Mouse (Mus musculus) erythroblast, adult 5-6 weeks (primary cell): ENCODE data around the gene Cacna1d. TPM values are rescaled to one million over a fixed set of nuclear protein-coding genes. Genes with fewer than 3 reads are reported as not detected.

Source experiments
- ATAC-seq: replicated peaks from 2 replicates; pipeline ENCODE4 v1.8.0; 2016; ENCODE audit warnings: moderate number of reproducible peaks, mild to moderate bottlenecking, moderate TSS enrichment, inconsistent platforms; ENCODE audit not compliant: poor library complexity, low FRiP score, severe bottlenecking
- total RNA-seq, 2 experiments: library from RNA; stranded (forward) in 1 of 2; stranded (reverse) in 1 of 2; fragments of 150-400 nt in 1 of 2; fragments of 200-764, 138-1000 nt in 1 of 2; gene quantifications; 2 replicates each; pipeline versions ENCODE4 v1.2.3 to v1.2.4; 2015 to 2017; ENCODE audit warnings: low replicate concordance in 2 of 2

Gene Cacna1d
- total RNA-seq, 2 experiments from 2014 or later = 0.17 TPM; not detected in 1

DNA sequence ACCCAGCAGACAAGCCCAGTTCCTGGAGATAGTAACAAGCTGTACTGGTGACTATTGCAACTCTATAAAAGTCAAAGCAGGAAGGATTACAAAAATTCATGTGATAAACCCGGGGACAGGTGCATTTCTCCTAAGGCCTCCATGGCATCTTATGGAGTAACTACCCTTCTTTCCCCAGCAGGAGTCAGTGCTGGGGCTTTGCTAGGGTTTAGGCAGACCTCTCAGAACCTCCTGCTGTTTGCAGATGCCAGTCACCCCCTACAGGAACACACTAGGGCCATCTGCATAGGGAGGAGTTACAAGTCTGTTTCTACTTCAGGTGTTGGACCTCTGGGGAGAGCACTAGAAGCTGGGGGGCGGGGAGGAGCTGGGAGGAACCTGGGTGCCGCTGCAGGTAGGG is 357.6 kb downstream of the Cacna1d start:
- no peak for ATAC-seq

DNA sequence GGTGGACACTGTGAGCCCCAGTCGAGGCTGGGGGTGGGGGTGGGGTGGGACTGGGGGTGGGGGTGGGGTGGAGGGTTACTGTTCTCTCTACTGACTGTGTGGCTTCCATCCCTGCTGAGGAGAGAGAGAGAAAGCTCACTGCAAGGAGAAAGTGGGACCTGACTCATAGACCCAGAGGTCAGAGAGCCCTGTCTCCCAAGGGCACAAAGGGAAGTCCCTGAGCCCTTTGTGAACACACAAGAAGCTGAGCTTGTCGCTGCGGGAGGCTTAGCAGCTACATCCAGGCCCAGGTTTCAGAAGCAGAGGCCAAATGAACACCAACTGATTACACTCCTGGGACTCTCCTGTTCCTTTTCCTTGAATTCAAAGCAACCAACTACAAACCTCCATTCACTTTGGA is 360.0 kb downstream of the Cacna1d start:
- ATAC-seq = no peak

DNA sequence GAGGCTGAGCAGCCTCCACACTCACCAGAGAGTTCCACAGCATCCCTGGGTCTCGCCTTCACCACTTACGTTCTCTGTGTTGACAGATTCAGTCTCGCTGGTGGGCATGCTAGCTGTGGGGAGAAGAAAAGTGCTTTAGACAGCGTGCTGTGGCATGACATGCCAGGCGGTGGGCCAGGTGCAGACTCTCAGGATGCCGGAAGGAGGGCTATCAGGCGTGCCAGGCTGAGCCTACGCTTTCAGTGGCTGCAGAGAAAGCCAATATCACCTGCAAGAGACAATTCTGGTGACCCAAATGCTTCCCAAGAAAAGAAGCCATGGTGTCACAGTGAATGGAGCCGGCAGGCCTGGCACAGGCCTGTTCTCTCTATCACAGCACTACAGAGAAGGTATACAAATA is 361.2 kb downstream of the Cacna1d start:
- no peak for ATAC-seq

DNA sequence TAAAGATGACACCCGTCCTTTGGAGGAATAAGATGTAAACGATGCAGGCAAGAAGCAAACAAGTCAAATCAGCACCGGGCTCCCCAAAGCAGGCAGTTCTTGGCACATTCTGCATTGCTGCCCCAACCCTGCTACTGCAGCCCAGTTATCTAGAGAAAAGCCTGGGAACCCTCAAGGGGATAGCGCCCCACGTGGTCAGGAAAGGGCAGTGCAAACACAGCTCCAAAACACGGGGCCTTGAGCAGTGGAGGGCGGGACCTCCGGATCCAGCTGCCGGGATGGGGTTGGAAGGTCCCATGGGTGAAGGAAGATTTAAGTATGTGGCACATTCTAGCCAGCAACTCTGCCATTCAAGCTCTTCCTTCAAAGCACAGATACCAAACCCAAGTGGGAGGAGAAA is 361.9 kb downstream of the Cacna1d start:
- no peak for ATAC-seq

DNA sequence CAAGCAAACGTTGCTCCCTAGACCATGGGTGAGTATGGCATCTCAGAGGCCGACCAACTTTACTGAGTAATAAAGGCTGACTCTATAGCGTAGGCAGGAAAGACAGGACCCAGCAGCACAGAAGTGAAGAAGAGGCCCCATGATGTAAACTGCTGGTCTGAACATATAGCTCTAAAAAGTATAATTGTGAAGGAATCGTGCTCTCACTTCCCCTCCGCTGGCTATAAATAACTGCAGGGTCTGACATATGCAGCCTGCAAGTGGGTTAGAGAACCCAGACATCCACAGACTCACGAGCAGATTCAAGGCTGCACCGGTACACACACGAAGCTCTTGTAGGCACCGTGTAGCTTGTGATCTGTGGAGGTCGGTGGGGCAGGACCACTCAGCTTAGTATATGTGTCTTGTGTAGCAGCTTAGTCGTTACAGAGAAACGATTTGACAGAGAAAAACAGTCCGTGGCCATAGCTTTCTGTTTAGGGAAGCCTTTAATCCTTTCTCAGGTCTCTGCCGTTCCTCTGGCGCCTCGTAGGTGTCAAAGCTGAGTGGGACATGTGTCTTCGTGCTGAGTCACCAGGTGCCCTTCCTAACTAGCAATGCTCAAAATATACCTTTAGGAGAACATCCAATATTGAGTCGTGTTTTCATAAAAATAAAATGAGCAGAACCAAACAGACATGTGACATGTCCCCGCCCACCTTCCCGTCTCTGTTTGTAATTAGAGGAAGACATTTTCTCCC is 366.1 kb downstream of the Cacna1d start:
- no peak for ATAC-seq

DNA sequence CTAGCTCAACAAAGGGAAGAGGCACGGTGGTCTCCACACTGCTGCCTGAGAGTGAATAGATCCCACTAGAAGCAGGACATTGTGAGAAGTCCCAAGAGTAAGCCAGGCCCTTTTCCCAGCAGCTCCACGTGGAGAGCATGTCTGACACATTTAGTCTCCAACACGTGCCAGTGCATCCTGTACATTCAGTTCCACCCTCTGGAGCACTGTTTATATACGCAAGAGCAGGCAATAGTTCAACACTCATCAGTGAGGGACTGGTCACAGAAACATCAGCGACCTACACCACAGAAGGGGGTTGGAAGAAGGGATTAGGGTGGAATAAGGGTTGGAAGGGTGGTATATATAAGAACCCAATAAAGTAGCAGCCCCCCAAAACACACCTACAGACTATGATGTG is 371.2 kb downstream of the Cacna1d start:
- no peak for ATAC-seq

DNA sequence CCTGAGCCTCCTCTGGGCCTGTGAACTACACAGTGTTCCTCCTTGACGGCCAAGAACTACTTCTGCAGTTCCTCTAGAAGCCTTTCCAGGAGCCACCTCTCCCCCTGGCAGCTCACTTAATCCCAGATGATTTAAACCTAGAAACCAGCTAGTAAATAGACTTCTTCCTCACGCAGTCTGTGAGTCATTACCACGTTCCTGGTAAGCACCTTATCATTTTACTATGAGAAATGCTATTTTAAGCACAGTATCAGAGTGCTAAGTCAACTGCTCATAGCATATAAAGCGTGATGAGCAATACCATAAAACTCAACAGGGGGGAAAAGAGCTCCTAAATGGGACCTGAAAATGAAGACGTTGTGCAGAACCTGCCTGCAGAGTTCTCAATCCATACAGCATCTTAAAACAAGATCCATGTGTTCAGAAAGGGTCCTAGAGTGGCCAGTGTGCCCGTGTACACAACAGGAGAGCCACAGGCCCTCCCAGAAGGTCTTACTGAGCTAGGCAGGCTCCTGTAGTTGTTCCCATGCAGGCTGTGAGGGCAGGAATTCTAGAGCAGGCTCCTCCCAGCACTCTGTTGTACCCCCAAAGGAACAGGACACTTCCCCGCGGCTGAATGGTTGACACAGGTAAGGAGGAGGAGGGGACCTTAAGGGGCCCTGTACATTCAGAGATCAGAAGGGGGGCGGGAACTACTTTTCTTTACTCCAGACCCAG is 377.7 kb downstream of the Cacna1d start:
- no peak for ATAC-seq

DNA sequence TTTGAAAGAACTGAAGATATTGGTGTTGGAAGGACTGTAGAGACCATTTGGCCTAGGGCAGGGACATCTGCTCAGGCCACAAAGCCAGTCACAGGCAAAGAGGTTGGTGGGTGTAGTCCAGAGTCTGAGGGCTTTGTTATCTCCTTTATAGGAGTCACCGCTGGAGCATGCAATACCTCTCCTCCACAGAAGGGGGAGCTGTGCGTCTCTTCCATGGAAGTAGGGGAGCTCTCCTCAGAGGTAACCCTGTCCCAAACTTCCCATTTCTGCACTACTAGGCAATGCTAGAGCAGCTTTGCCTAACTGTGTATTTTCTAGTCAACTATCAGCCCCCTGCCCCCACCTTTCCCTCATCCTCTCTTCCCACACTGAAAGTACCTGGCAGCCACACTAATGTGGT is 382.2 kb downstream of the Cacna1d start:
- ATAC-seq = no peak; the same call in 1 of the 2 replicates

DNA sequence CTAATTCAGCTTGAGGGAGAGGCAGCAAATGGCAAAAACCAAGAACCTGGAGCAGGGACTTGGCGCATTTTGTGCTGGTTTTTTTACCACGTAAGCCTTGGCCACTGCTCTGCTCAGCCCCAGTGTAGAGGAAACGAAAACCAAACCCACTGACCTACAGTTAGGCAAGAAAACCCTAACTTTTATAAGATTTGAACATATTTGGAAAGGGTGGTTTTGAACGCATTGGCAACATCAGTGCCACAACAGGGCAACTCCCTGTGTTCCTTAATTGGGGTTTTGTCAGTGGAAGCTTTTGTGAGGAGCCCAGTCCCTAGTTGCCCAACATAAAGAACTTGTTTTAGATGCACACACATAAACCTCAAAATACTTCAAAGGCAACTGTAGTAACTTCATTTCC is 384.7 kb downstream of the Cacna1d start:
- ATAC-seq = no peak

DNA sequence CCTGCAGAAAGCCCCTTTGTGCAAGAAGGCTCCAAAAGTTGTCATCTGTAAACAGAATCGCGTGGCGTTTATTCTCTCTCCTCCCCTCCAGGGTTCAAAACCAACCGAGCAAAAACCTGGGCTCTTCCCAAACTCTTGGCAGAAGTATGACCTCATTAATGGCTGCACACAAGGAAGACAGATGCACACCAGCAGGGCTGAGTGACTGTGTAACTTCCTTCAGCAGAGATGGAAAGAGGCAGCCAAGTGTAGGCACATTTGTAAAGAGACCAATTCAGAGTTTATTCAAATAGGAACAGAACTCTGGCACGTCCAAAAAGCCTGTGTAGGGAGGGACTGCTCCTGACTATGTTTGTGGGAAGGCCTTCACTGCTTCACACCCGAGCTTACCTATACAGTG is 385.7 kb downstream of the Cacna1d start:
- ATAC-seq = no peak

DNA sequence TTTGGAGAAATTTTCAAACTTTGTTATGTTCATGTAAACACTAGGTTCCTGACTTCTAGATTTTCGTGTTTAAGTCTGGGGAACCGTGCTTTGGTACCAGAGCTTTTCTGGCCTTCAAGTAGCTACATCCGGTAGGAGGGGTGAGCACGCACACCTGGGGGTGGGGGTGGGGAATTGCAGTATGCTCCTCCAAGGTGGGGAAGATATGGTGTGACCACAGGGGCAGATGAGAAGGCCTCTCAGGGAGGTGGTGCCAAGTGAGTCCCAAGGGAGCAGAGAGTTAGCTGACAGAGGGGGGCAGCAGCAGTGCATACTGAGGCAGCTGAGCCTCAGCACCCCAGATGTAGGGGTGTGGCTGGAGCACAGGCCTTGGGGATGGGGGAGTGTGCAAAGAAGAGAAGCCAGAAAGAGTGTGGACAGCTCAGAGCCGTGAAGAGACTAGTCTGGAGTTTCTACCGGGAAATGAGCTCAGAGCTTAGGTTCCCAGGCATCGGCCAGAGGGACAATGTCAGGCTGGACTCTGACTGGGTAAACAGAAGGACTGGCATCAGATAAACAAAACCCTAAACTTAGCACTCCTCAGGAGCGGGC is 387.2 kb downstream of the Cacna1d start:
- no peak for ATAC-seq

DNA sequence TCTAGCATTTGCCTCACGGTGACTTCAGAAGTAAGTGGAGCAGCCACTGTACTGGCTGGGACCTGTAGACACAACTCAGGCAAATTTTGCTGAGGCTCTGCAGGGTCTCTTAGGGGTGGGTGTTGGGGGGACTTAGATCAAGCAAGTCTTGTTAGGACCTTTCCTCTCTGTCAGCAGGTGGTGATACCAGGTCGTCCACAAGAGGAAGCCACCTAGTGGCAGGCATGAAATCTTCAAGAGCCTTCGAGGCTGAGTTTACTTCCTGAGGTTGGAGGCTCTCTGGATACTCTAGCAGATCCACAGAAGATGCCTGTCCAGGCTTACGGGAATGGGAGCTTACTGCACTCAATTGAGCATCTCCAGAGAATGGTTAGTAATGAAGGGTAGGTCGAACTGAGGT is 394.0 kb downstream of the Cacna1d start:
- ATAC-seq = no peak

DNA sequence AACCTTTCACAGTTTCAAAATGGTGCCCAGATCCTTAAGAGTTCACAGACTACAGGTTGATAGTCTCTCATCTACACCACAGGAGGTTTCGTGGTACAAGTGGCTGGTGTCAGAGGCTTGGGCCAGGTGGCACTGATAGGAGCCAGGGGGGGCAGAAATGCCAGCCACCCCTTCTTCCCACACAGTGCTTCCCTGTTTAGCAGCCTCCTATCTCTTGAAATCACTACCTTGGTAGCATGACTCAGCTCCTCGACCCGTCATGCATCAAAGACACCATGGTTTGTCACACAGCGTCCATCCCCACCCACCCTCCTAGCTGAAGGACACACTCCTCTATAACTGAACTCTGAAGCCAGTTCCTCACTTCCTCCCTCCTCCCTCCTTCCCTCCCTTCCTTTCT is 398.8 kb downstream of the Cacna1d start:
- ATAC-seq = no peak

DNA sequence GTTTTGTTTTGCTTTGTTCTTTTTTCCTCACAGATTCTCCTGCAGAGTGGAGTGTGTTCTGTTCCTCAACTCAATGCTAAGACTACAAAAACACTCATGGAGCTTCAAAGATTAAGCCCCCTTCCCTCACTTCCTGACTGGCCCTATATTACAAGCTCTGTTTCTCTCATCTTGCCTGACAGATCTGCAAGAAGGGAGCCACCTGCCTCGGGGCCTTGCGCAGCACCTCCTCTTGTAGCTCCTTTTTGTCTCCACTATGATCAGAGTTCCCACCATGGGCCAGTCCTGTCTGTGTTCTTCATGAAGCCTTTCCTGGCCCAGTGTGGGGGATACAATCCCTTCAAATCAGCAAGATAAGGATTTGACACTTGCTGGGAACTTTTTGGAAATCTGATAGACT is 399.2 kb downstream of the Cacna1d start:
- ATAC-seq = no peak

DNA sequence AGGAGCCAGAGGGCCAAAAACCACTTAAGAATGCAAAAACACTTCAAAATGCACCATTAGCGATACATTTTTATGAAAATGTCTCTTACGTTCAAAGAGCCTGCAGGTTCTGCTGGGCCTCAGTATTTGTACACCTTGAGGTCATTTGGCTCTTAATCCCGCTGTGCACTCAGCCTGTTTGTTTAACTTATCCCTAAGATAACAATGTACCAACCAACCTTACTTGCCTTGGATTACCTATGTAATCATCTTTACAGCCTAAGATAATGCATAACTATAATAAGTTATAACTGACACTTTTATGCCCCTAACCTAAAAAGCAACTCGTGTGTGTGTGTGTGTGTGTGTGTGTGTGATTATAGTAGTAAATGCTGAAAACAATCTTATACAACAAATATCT is 411.5 kb downstream of the Cacna1d start:
- ATAC-seq = no peak

DNA sequence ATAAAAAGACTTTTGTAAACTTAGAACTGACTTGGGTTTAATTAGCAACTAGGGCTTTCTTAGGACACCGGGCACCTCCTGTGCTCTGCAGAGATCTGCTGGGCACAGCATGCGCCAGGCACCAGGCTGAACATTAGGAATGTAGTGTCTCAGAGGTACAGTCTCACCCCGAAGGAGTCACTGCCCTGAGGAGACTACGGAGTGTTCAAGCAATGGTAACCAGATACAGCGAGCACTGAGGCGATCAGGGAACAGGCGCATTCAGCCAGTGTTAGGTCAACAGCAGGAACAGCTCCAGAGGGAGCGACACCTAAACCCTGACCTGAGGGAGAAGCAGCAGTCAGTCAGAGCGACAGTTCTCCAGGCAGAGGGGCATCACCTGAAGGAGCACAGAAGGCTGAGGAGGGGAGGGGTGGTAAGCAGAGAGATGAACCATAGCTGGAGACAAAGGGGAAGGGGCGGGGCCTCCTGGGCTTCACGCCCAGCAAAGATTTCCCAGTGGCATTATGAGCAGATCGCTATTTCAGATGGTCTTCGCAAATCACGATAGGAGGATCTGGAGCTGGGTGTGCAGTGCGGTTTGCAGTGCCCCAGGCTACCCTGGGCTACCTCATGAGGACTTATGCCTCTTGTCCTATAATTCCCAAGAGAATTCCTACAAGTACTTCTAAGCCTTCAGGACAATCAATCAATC is 413.0 kb downstream of the Cacna1d start:
- ATAC-seq = no peak

DNA sequence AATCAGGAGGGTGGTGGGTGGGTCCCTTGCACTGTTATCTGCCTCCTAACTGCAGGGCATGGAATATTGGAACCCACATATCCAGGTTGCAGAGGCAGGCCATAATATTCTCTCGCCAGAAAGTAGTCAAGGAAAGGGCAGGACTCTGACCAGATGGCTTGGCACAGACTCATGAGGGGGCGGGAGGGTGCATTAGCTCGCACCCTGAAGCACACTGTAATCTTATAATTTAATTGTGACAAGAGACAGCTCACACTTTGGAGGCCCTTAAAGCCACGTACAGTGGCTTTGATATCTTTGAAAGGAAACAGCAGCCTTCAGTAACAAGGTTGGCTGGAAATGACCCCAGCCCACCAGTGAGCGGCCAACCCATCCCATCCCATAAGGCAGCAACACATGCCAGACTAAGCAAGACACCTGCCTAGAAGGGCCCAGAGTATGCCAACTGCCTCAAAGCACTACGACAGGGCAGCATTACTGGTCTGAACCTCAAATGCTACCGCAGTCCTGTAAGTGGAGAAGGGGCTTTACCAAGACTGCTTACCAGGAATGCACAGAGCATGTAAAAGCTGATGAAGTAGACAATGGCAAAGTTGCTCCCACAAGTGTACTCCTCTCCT is 415.9 kb downstream of the Cacna1d start:
- no peak for ATAC-seq

DNA sequence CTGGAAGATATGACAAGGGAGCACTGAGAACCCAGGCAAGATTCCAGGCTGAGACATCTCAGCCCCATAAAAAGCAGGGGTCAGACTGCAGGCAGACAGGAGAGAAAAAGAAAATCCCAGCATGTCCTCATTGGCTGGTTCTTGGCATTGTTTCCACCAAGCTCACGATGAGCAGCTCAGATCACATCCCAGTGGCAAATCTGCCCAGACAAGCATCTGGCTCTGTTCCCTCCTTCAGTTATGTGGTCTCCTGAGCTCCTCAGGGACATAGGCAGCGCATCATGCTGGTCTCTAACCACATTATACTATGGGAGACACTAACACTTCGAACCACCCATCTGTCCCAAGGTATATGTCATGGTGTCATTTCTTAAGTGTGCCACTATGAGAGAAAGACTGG is 422.7 kb downstream of the Cacna1d start:
- no peak for ATAC-seq

DNA sequence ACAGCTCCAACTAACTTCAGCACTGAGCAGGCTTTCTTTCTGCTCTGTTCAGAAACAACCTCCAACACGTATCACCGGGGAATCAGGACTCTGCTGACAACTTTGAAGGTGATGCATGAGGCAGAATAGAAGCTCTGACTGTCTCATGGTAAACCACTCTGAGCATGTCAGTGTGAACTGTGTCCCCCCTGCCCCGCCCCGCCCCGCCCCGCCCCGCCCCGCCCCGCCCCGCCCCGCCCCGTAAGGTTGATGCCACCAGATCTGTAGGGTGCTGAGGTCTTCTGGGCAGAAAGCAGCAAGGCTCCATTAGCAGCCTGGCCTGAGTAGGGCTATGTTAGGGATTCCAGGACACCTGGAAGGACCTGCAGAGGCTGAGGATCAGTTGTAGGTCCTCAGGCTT is 424.5 kb downstream of the Cacna1d start:
- no peak for ATAC-seq

DNA sequence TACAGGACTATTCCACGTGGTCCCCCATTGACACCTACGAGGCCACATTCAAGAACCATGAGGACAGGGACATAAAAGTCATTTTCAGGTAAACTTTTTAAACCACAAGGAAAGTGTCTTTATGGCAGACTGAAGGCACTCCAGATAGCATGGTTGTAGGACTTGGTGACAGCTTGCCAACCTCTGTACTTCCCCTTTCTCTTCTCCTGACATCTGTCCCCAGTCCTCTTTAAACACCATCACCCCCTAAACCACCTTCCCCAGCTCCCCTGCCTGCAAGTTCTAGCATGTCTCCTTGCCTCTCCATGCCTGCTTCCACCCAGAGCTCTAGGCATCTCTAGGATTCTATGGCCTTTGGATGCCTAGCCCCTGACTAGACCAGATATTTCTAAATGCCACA is 426.4 kb downstream of the Cacna1d start:
- no peak for ATAC-seq
